Mouse (Mus musculus) MEL (cell line): ENCODE results near the gene Ppp2r2c. TPM values are rescaled to one million over a fixed set of nuclear protein-coding genes. Genes with fewer than 3 reads are reported as not detected.

Experiments used
- DNase-seq: peaks from one replicate; pipeline ENCODE4 v3.0.0; 2011; ENCODE audit warnings: low read depth, low spot score
- H3K27ac ChIP-seq: 2 replicates; pipeline ENCODE4 v1.5.1; 2012; ENCODE audit warnings: low read depth, mild to moderate bottlenecking, control low read depth, low read length, moderate library complexity; ENCODE audit not compliant: control insufficient read depth
- H3K27me3 ChIP-seq, 2 experiments: fragments of 150-350 bp in 1 of 2; sonication (generic) in 1 of 2; 2 replicates each; pipeline ENCODE4 v1.6.1; 2012; ENCODE audit warnings: low read length in 2 of 2, mild to moderate bottlenecking in 2 of 2, improper control_type of control experiment in 1 of 2, moderate library complexity in 1 of 2; ENCODE audit not compliant: insufficient read depth in 2 of 2, control insufficient read depth in 1 of 2
- H3K36me3 ChIP-seq, 2 experiments: 2 replicates each; pipeline ENCODE4 v1.6.1; 2012 to 2014; ENCODE audit warnings: low read length in 2 of 2, improper control_type of control experiment in 1 of 2, inconsistent platforms in 1 of 2, mild to moderate bottlenecking in 1 of 2; ENCODE audit not compliant: insufficient read depth in 2 of 2, control insufficient read depth in 1 of 2
- H3K4me1 ChIP-seq, 2 experiments: fragments of 150-350 bp in 1 of 2; sonication (generic) in 1 of 2; 2 replicates each; pipeline ENCODE4 v1.6.1; 2012; ENCODE audit warnings: low read length in 2 of 2, improper control_type of control experiment in 1 of 2, mild to moderate bottlenecking in 1 of 2; ENCODE audit not compliant: insufficient read depth in 2 of 2, control insufficient read depth in 1 of 2
- H3K4me3 ChIP-seq, 2 experiments: fragments of 150-350 bp in 1 of 2; sonication (generic) in 1 of 2; 2 replicates each; pipeline ENCODE4 v1.5.1; 2012; ENCODE audit warnings: low read depth in 2 of 2, low read length in 2 of 2, mild to moderate bottlenecking in 2 of 2, moderate library complexity in 2 of 2, control low read depth in 1 of 2, improper control_type of control experiment in 1 of 2; ENCODE audit not compliant: control insufficient read depth in 1 of 2, insufficient read depth in 1 of 2
- H3K79me2 ChIP-seq: 2 replicates; pipeline ENCODE4 v1.6.1; 2012; ENCODE audit warnings: mild to moderate bottlenecking, low read length, moderate library complexity; ENCODE audit not compliant: control insufficient read depth, poor library complexity, insufficient read depth
- H3K9ac ChIP-seq: 2 replicates; pipeline ENCODE4 v1.6.1; 2012; ENCODE audit warnings: low read depth, mild to moderate bottlenecking, control low read depth, low read length, moderate library complexity; ENCODE audit not compliant: control insufficient read depth, poor library complexity, severe bottlenecking
- H3K9me3 ChIP-seq: fragments of 150-350 bp; sonication (generic); replicated peaks from 2 replicates; pipeline ENCODE4 v1.6.1; 2012; ENCODE audit warnings: mild to moderate bottlenecking, low read length, improper control_type of control experiment, moderate library complexity; ENCODE audit not compliant: insufficient read depth
- CHD2 ChIP-seq: IDR thresholded peaks from 2 replicates; pipeline ENCODE4 v1.6.1; 2011; ENCODE audit warnings: low read length, improper control_type of control experiment
- CTCF ChIP-seq, 3 experiments: IDR thresholded peaks in 2 of 3; conservative IDR thresholded peaks in 1 of 3; 2 replicates each; pipeline ENCODE4 v1.5.1; 2011 to 2012; ENCODE audit warnings: low read length in 3 of 3, low read depth in 2 of 3, mild to moderate bottlenecking in 2 of 3, improper control_type of control experiment in 1 of 3, inconsistent platforms in 1 of 3, mixed read lengths in 1 of 3, moderate library complexity in 1 of 3; ENCODE audit not compliant: control insufficient read depth in 1 of 3, insufficient read depth in 1 of 3, poor library complexity in 1 of 3, severe bottlenecking in 1 of 3
- E2F4 ChIP-seq: IDR thresholded peaks from 2 replicates; pipeline ENCODE4 v1.6.1; 2011; ENCODE audit warnings: low read depth, low read length, improper control_type of control experiment, borderline replicate concordance
- EP300 ChIP-seq, 2 experiments: IDR thresholded peaks; 2 replicates each; pipeline ENCODE4 v1.6.1; 2011; ENCODE audit warnings: improper control_type of control experiment in 2 of 2, low read length in 2 of 2, low read depth in 1 of 2, mild to moderate bottlenecking in 1 of 2
- MAFK ChIP-seq: IDR thresholded peaks from 2 replicates; pipeline ENCODE4 v1.6.1; 2011; ENCODE audit warnings: low read depth, mild to moderate bottlenecking, low read length, improper control_type of control experiment, borderline replicate concordance
- NRF1 ChIP-seq: IDR thresholded peaks from 2 replicates; pipeline ENCODE4 v1.6.1; 2014; ENCODE audit warnings: low read depth, mild to moderate bottlenecking, inconsistent platforms, low read length, improper control_type of control experiment, moderate library complexity; ENCODE audit not compliant: poor library complexity, insufficient read depth, severe bottlenecking
- POLR2AphosphoS5 ChIP-seq: IDR thresholded peaks from 2 replicates; pipeline ENCODE4 v1.6.1; 2012; ENCODE audit warnings: low read depth, borderline replicate concordance, mild to moderate bottlenecking, inconsistent platforms, low read length, moderate library complexity, mixed read lengths
- RAD21 ChIP-seq: IDR thresholded peaks from 2 replicates; pipeline ENCODE4 v1.6.1; 2011; ENCODE audit warnings: mild to moderate bottlenecking, low read depth, low read length, improper control_type of control experiment
- RCOR1 ChIP-seq: IDR thresholded peaks from 2 replicates; pipeline ENCODE4 v1.6.1; 2012; ENCODE audit warnings: low read depth, mild to moderate bottlenecking, inconsistent platforms, low read length, improper control_type of control experiment
- SMC3 ChIP-seq: IDR thresholded peaks from 2 replicates; pipeline ENCODE4 v1.6.1; 2011; ENCODE audit warnings: low read depth, low read length, improper control_type of control experiment
- ZNF384 ChIP-seq: IDR thresholded peaks from 2 replicates; pipeline ENCODE4 v1.6.1; 2012; ENCODE audit warnings: low read depth, mild to moderate bottlenecking, inconsistent platforms, low read length, improper control_type of control experiment
- polyA plus RNA-seq, 2 experiments: library from polyadenylated mRNA; stranded (reverse) in 1 of 2; unstranded in 1 of 2; fragments of >175 nt in 1 of 2; fragments of >200 nt in 1 of 2; gene quantifications; 2 replicates each; pipeline versions ENCODE4 v1.2.1 to v1.2.4; 2012; ENCODE audit warnings: low replicate concordance in 2 of 2, low read depth in 1 of 2; ENCODE audit not compliant: insufficient read length in 2 of 2, insufficient read depth in 1 of 2, missing spikeins in 1 of 2
- total RNA-seq: library from RNA; depleted of rRNA; stranded (reverse); fragments of 300-350 nt; gene quantifications from 2 replicates; pipeline ENCODE4 v1.2.3, GENCODE M21; 2012

Ppp2r2c gene
- total and polyA plus RNA-seq, 3 experiments: not detected

DNA sequence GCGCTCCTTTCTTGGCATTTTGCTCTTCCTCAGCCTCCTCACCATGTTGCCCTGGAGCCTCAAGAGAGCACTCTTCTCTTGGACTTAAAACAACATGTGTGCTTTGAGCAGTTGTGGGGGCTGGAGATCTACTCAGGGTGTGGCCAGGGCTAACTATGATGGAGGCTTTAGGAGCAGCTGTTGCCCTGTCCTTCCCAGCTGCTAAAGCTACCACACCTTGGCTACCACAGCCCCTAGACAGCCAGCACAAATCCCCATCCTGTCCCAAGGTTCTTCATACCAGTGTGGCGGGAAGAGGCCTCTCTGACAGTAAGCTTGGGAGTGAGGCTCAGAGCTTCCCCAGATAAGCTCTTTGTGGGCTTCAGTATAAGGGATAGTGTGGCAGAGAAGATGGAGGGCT lies 77.4 kb downstream of the Ppp2r2c start:
- no peaks in the 10 kb centered on the region; the same call in 1 of the 2 replicates for H3K9me3 ChIP-seq
- no peak for DNase-seq
- TF ChIP-seq CHD2: no peak
- no peak for TF ChIP-seq NRF1
- no peak for TF ChIP-seq POLR2AphosphoS5
- no peak overlapping the region for H3K4me3 ChIP-seq
- H3K27ac ChIP-seq: no peak overlapping the region
- H3K27me3 ChIP-seq: no peaks in the 10 kb centered on the region
- no peaks in the 10 kb centered on the region for H3K4me1 ChIP-seq
- H3K9ac ChIP-seq: no peak overlapping the region
- no peaks in the 10 kb centered on the region for H3K36me3 ChIP-seq
- no peaks in the 10 kb centered on the region for H3K79me2 ChIP-seq

GRCm38 (mm10) chr5:36946445-36946844 lies 78.1 kb downstream of the Ppp2r2c start:
- H3K27ac ChIP-seq: no peak overlapping the region
- H3K9me3 ChIP-seq: no peaks in the 10 kb centered on the region; the same call in 1 of the 2 replicates
- no peaks in the 10 kb centered on the region for H3K36me3 ChIP-seq
- no peak overlapping the region for H3K9ac ChIP-seq
- H3K4me3 ChIP-seq: no peak overlapping the region
- peak; percentile 11 for DNase-seq
- no peaks in the 10 kb centered on the region for H3K4me1 ChIP-seq
- TF ChIP-seq CTCF (IDR thresholded peaks at IDR 0.05 in 2 of 3, conservative IDR thresholded peaks at IDR 0.05 in 1 of 3; ENCODE audit: control insufficient read depth in 1 of 3, insufficient read depth in 1 of 3, low read depth in 2 of 3, low read length in 3 of 3, poor library complexity in 1 of 3, severe bottlenecking in 1 of 3) (peak; percentile 24 to 62 (median 54); a peak in 5 of 6 replicates), ZNF384 (no peak)
- no peaks in the 10 kb centered on the region for H3K27me3 ChIP-seq
- no peaks in the 10 kb centered on the region for H3K79me2 ChIP-seq

GRCm38 (mm10) chr5:36948831-36949230 lies 80.5 kb downstream of the Ppp2r2c start:
- Histone ChIP-seq H3K27me3 (no peaks in the 10 kb centered on the region), H3K4me1 (no peaks in the 10 kb centered on the region), H3K9me3 (no peaks in the 10 kb centered on the region; the same call in 1 of the 2 replicates), H3K4me3 (no peak overlapping the region), H3K36me3 (no peaks in the 10 kb centered on the region), H3K27ac (no peak overlapping the region), H3K79me2 (no peaks in the 10 kb centered on the region), H3K9ac (no peak overlapping the region)
- DNase-seq: peak; percentile 10
- TF ChIP-seq EP300 (IDR thresholded peaks at IDR 0.05; ENCODE audit: low read depth in 1 of 2, low read length in 2 of 2): no peak
- no peak for TF ChIP-seq E2F4
- TF ChIP-seq RAD21: peak; percentile 14; the same call in 1 of the 2 replicates
- no peak for TF ChIP-seq RCOR1
- TF ChIP-seq SMC3: peak; percentile 16; the same call in 1 of the 2 replicates
- no peak for TF ChIP-seq MAFK
- peak; percentile 22 to 58 (median 32); a peak in 4 of 6 replicates for TF ChIP-seq CTCF (IDR thresholded peaks at IDR 0.05 in 2 of 3, conservative IDR thresholded peaks at IDR 0.05 in 1 of 3; ENCODE audit: control insufficient read depth in 1 of 3, insufficient read depth in 1 of 3, low read depth in 2 of 3, low read length in 3 of 3, poor library complexity in 1 of 3, severe bottlenecking in 1 of 3)
